Mouse (Mus musculus): ENCODE results near the gene Styx.
"Not testable (repeated sequence)": the region's sequence is repeated elsewhere in the genome, so short reads cannot be mapped to it uniquely, and the experiment has no call there.

The Styx gene

DNA sequence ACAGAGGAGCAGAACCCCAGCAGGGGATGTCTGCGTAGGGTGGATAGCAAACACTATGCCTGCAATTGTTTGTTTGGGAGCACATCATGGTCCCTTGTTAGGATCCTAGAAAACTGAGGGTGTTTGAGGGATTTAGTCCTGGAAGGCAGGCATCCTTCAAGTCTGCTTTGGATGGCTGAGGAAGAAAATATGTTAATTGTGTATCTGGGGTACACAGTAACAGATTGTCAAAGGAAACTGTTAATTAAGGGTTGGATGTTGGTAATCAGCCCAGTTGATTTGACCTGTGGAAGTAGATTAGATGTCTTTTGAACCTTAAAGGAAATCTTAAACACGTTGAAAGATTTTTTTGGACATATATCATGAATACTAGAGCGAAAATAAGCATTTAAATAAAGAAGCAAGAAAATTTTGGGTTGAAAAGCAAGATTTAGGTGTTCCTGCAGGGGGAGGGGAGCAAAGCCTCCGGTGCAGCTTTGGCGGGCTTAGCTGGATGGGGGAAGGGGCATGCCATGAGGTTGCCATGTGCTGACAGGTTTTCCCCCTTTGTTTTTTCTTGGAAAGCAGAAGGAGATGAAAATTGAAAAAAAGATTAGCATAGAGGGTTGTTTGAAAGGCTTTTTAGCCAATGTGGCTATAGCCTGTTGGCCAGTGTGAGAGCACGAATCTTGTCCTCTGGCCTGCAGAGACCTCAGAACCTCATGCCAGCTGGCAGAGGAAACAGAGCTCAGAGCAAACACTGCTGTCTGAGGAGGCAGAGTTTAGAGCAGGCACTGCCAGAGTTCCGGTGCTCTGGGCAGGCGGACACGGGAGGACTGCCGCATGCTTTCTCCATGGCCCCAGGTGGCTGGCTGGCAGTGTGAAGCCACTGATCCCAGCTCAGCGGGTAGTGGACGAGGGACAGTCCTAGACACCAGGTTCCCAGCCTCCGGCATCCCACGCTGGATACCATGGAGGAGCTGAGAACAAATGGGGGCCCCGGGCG is 13.6 kb downstream of the Styx start:
- DNase-seq (ENCODE audit: low spot score) = peak; percentile 85

DNA sequence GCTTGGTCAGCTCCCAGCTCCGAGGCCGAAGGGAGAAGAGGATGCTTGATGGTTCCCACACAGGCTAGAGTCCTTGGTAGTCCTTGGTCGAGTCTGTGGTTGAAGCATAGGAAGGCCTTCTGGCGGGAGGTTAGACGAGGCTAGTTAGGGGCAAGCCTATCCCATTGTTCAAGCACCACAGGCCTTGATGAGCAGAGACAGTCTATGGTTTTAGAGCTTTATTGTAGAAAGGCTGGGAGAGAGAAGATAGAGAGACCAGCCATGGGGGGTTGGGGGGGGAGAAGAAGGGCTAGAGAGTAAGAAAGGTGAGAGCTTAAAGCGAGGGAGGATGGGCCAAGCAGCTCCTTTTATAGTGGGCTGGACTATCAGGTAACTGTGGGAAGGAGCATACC is 14.3 kb downstream of the Styx start:
- no peak for DNase-seq (ENCODE audit: low spot score)

DNA sequence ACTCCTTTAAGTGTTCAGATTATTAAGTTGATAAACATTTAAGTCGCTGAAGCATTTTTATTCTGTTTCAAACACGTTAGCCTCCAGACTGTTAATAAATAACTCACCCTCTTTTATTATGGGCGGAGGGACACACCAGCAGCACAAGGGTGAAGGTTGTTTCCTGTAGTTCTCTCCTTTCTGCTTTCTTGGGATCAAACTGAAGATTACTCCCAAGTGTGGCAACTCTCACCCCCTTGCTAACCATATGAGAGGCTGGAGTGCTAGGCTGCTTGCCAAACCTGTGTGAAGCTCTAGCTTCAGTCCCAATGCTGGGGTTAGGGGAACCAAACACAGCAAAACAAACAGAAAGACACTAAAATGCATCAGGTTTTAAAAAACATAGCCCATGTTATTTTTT is 27.9 kb downstream of the Styx start:
- peak; percentile 44 for DNase-seq (ENCODE audit: low spot score)

DNA sequence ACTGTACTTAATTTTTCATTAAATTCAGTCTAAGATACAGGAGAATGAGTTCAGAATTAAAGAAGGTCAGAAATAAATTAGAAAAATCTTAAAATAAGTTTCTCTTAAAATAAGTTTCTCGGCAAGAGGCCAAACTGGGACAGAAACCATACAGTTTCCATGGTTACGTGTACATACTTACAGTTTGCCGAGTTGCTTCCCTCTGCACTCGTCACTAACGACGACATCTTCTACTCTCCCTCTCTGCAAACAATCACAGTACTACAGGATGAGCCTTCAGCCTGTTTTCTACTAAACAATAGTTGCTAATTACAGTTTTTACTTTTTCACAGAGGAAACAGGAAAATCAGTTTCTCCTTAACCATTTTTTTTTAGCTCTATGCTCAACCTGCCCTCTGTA is 29.9 kb downstream of the Styx start:
- no peak for DNase-seq (ENCODE audit: low spot score)

DNA sequence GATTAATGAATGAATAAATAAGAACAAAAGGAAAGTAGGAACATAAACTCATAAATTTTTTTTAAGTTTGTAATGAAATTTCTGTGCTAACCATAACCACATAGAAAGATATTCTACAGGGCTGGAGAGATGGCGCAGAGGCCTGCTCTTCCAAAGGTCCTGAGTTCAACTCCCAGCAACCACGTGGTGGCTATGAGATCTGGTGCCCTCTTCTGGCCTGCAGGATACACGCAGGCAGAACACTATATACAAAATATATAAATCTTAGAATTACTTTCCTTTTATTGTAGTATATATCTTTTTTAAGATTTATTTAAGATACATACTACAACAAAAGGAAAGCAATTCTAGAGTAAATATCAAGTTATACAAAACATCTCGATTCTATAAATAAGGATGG is 32.0 kb downstream of the Styx start:
- DNase-seq (ENCODE audit: low spot score) = no peak

DNA sequence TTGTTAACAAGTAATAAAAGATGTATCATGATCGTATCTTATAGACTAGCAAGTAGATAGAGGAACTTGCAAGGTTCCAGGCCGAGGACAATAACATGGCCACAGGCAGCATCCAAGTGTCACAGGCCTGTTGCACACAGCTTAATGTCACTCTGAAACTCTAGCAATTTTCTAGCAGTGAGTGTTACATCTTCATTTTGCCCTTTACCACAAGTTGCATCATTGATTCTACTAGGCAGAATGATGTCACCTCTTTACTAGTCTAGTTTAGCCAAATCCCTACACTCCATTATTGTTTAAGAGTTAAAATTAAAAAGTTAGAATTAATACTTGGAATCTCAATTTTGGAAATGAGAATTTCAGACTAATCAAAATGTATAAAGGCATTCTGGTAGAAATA is 34.7 kb downstream of the Styx start:
- no peak for DNase-seq (ENCODE audit: low spot score)

DNA sequence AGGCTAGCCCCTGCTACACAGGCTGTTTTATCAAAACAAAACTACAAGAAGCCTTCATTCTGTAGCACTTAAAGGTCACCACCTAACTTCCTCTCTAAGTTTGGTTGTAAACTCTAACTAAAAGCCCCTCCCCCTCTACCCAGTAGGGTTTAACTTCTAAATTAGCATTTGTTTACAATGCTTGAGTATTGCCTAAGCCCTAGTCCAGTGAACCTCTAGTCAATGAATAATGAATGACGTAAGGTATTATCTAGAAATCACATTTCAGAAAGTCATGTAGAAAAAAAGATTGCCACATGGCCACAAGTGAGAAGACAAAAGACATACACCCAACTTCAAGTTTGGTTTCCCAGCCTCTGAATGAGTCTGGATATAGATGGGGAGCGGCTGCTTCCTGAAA is 36.6 kb downstream of the Styx start:
- DNase-seq (ENCODE audit: low spot score) = no peak

DNA sequence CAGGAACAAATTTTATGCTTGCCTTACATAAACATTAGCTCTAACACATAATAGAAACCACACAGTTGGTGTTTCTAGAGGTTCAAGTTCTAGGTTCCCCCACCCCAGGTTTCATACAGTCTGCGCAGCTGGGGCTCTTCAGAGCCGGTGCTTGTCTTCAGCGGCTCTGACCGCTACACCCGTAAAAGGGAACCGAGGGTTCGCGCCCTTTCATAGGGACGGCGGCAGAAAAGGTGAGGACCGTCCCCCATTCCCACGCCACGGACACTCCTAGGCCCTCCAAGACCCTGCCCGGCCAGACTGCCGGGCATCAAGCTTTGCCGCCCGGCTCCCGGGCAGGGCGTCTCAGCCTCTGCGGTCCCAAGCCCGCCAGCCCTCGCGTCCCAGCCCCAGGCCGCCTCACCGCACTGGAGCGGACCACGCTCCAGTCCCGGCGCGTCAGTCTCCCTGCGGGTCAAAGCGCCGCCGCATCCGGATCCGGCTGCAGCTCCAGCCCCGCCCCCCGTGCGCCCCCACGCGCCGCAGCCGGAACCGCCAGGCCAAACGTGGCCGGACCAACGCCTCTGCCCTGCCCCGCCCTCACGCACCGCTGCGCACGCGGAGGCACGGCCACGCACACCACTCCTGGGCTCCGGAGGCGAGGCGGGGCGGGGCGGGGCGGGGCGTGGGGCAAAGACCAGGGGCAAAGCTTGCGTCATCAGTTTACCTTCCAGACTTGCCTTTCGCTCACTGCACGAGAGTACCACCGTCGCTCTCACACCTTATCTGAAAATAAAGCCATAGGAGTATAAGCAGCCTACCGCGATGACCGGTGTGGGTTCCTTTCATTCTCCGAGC is 37.7 kb downstream of the Styx start:
- DNase-seq (ENCODE audit: low spot score) = peak; percentile 76

DNA sequence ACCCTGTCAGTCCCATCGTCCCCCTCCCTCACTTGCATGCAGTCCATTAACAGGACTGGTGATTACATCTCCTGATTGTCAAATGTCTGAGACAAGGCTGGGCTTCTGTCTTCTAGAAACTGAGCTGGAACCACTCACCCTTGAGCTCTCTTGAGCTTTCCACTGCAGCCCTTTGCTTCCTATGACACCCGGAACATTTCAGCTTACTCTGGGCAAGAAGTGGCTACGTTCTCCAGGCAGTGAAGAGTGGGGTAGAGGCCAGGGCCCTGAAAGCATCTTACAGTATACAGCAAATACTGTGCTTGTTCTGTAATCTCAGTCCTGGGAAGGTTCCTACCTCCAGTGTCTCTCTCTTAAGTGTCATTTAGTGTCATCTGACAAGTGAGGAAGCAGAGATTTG is 38.3 kb downstream of the Styx start:
- no peak for DNase-seq (ENCODE audit: low spot score)

DNA sequence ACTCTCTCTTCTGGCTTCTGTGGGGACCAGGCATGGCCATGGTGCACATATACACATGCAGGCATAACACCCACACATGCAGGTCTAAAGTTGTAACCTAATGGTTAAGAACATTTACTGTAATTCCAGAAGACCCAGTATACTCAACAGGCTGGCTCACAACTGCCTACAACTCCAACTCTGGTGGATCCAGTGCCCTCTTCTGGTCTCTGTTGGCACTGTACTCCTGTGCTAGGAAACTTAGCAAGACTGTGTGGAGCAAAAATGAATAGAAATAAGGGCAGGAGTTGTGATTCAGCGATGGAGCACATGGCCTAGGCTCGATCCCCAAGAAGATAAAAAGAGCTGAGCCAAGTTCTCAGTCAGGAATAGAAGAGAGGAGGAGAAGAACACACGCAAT is 48.9 kb downstream of the Styx start:
- no peak for DNase-seq (ENCODE audit: low spot score)

DNA sequence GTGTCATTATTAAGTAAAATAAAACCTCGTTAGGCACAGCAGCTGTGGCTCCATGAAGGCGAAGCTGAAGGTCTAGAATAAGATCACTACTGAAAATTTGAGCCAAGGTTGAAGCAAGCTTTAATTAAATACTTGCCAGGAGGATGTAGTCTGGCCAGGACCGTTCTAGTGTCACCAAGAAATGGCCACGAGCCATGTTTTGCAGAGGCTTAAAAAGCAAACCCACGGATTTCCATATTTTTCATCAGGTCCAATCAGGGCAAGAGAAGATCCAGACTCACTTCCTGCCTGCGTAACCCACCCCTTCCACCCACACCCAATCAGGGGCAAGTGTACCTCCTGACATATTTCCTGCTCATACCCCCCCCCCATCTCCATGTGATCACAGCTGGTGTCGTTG is 52.8 kb downstream of the Styx start:
- no peak for DNase-seq (ENCODE audit: low spot score)

DNA sequence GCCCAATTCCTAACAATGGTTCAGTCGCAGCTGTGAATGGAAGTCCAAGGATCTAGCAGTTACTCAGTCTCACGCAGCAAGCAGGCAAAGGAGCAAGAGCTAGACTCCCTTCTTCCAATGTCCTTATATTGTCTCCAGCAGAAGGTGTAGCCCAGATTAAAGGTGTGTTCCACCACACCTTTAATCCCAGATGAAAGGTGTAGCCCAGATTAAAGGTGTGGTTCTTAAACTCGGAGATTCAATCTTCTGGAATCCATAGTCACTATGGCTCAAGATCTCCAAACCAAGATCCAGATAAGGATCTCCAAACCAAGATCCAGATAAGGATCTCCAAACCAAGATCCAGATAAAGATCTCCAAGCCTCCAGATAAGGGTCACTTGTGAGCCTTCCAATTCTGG is 53.9 kb downstream of the Styx start, which contains the start of gene Gnpnat1:
Gene Gnpnat1, minus strand, starts transcription at position 101 of the 400 bp plus-strand sequence.
- DNase-seq (ENCODE audit: low spot score) = not testable (repeated sequence)

DNA sequence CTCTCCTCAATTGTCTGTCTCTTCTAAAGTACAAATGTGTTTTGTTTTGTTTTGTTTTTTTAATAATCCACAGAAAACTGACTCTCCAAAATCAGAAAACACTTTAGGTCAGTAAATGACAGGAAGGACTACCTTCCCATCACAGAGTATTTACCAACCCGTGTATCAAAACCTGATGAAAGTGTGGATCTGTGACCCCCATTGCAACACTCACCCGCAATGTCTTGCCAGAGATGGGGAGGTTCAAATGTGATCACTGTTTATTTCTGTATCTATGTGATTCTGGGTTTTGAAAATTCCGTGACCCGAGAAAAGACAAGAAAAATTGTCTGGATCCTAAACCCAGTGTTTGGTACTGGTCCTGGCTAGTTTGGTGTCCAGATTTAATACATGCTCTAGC is 65.4 kb downstream of the Styx start:
- no peak for DNase-seq (ENCODE audit: low spot score)

DNA sequence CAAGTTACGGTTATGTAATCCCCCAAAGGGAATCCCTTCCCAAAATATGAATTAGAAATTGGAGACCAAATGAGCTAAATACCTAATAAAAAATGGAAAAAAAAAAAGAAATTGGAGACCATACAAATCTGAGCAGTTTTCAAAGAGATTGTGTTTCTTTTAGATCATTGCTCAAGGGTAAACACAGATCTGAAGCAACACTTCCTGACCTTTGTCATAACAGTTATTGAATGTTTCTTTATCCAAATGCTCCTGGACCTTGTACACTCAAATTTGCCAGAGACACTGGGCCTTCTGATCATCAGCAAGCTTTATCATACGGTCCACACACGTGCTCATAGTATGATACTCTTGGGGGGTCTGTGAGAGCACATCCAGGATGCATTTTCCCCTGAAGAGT is 67.7 kb downstream of the Styx start:
- no peak for DNase-seq (ENCODE audit: low spot score)

DNA sequence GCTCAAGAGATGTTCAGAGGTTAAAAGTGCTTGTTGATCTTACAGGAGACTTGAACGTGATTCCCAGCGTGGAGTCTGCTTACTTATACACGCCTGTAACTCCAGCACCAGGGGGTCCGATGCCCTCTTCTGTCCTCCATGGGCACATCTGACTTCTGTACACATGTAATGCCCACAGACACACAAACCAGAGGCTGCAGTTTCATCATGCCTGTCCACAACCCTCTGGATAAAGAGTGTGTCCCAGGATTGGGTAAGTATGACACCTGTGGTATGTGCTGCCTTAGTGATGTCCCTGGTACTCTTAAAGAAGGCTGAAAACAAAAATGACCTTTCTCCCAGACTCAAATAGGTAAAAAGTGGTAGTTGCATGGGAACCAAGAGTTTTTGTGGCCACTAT is 68.4 kb downstream of the Styx start:
- DNase-seq (ENCODE audit: low spot score) = no peak

DNA sequence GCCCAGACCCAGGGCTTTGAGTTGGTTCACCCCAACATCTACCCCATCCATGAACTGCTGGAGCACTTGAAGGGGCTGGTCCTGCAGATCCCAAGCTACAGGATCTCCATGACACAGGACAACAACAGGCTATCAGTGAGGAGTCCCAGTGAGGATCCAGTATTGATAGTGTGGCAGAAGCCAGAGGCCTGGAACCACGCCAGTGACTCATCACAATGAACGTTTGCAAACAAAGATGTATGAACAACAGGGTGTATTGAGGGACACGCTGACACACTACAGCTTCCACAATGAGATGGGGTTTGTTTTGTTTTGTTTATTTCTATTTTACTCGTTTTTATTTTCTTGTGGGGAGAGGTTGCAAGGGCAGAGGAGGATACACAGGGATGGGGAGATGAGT is 71.5 kb downstream of the Styx start:
- no peak for DNase-seq (ENCODE audit: low spot score)

DNA sequence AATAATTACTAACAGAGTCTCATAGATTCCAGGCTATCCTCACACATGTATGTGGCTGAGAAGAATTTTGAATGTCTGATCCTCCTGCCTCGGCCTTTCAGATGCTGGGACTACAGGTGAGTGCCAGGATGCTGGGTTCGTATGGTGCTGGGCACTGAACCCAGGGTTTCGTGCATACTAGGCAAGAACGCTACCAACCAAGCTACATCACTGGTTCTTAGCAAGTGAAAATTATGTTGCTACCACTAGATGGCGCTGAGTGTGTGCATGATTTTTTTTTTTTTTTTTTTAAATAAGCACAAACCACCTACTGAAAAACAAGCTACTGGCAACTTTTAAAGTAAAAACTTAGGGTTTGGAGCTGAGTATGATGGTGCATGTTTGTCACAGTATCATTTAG is 72.3 kb downstream of the Styx start:
- DNase-seq (ENCODE audit: low spot score) = peak; percentile 75

DNA sequence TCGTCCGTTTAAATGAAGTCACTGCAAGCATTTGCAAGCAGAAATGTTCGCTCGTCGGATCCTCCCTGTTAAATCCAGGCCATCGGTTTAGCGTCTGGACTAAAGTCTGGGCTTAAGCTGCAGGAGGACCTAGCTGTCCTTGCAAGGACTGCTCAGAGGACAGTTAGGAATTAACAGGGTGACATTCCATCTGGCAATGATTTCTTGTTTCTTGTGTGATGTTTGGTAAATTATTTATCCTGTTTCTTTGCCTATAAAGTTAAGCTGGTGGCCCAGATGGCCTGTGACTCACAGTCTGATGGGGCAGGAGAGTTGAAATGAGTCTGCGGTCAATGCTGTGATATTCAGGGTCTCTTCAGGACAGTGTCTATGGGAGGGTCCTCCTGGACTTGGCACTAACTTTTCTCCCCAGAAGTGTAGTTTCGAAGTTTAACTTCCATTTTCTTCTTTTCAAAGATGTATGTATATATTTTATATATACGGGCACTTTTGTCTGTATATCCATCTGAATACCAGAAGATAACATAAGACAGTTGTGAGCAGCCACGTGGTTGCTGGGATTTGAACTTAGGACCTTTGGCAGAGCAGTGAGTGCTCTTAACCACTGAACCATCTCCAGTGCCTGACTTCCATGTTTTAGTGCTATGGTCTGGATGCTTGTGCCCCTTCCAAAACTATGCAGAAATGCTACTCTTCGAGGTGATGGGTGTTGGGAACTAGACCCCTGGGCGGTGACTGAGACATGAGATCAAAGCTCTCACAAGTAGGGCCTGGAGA is 79.4 kb downstream of the Styx start:
- DNase-seq (ENCODE audit: low spot score) = no peak

DNA sequence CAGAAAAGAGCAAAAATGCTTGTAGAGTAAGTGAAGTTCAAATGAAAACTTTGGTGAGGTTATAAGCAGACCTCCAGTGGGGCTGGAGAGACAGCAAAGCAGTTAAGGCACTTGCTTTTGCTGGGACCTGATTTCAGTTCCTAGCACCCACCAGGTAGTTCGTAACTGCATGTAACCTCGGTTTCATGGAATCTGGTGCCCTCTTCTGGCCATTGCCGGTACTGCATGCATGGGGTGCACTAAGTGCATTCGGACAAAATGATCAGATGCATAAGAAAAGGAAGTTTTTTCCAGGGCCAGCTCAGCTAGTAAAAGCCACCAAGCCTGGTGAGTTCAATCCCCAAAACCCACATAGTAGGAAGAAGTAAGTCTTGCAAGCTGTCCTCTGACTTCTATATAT is 81.1 kb downstream of the Styx start:
- no peak for DNase-seq (ENCODE audit: low spot score)

DNA sequence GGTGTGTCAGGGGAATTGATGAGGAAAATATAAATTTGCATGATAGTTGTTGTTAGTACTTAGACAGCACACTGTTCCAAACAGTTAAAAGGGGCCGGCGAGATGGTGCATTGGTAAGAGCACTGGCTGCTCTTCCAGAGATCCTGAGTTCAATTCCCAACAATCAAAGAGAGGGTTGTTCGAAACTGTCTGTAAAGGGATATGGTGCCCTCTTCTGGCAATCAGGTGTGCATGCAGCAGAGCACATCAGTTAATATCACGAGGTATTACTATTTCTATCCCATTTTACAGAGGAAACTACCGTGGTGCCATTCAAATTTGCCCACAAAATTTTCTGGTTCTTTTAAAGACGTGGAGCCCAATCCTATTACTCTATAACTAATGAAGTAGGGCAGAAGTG is 83.3 kb downstream of the Styx start:
- DNase-seq (ENCODE audit: low spot score) = no peak

DNA sequence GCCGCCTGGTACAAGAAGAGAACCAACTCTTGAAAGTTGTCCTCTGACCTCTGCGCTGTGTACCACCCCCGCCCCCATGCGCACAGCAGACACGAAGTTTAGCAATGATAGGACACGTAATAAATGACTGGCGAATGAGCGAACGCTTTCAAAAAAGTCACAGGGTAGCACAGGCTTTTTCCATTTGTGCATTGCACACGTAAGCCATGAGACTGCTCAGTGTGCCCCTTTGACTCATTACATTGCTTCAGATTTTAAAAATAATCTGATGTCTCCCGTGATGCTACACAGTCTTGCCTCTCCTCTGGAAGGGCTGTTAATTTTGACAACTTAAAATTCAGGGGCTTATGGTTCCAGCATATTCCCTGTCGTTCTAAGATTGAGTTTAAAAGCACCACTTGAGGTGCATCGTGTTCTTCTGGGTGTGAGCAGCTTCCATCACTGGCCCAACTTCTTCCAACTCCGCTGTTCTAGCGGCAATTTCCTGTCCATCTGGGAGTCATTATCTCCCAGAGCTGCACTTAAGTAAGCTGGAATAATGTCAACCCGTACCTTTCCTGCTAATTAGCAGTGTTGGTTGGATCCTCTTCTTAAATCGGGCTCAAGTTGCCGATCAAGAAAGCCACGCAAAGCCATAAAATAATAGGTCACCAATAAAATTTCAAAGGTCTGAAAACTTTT is 87.5 kb downstream of the Styx start:
- DNase-seq (ENCODE audit: low spot score) = no peak

DNA sequence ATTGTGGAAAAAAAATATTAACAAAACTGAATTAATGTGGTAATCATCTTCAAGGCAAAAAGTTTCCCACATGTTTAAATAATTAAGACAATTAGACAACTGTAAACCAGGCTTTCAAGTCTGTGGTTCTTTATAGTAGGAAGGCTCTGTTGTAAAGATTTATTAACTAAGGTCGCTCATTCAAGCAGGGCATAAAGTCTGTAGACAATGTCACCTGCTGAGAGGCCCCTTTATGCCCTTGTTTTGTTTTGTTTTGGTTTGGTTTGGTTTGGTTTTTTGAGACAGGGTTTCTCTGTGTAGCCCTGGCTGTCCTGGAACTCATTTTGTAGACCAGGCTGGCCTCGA is 88.0 kb downstream of the Styx start:
- no peak for DNase-seq (ENCODE audit: low spot score)

Data from adipocyte (in vitro differentiated cells).